In genomic region chr9:121928498-121928897, GRCm38 (mm10) we compare ENCODE assay signal across 9 mouse cellular contexts. TPM values are rescaled to one million over a fixed set of nuclear protein-coding genes. Genes with fewer than 3 reads are reported as not detected.
DNase-seq lines count a peak whose midpoint lies in the region; ATAC-seq and TF ChIP-seq lines count a peak whose summit lies in the region.
"Had no signal": no experiment of that assay in that cellular context is flagged by ENCODE, and none has a peak within 500 bp of the region (broad histone marks: within the 10 kb centered on the region; RNA-seq: fewer than 3 reads in every experiment).

No protein-coding gene starts in this region.

- no peak for TF ChIP-seq EP300 in lung, postnatal 0 days (IDR thresholded peaks at IDR 0.05)

- DNase-seq in cerebellum, adult 11 months: peak; percentile 23
- no peak for DNase-seq in cerebellum, adult 11-12 months
- DNase-seq in ovary, postnatal 14 days (ENCODE audit: low spot score): peak; percentile 29
- DNase-seq in ovary, postnatal 10 days (ENCODE audit: low spot score): no peak
- peak; percentile 79 for DNase-seq in induced T-regulatory cell, adult 2 months (ENCODE audit: low read depth)
- peak; percentile 51 for DNase-seq in lung, postnatal 0 days (ENCODE audit: low spot score)

- H3K9ac ChIP-seq in lung, postnatal 0 days (replicated peaks; ENCODE audit: low read depth): no peak overlapping the region
- H3K9ac ChIP-seq: neural tube, embryonic 13.5 days had no signal

- 30% methylated on average over 2 of the region's 2 CpGs for WGBS in lung, postnatal 0 days
- 33% methylated on average over 2 of the region's 2 CpGs for WGBS in small intestine, adult 2 months

- no peak overlapping the region for H3K27ac ChIP-seq in lung, postnatal 0 days (ENCODE audit: low read length)
- H3K27ac ChIP-seq in small intestine, adult 2 months (ENCODE audit: insufficient read depth, low read depth, low read length): no peak overlapping the region
- H3K27ac ChIP-seq: neural tube, embryonic 13.5 days had no signal

- no peak overlapping the region for H3K4me3 ChIP-seq in lung, postnatal 0 days (ENCODE audit: low read depth, low read length)
- H3K4me3 ChIP-seq in small intestine, adult 2 months (ENCODE audit: low read depth, low read length): no peak overlapping the region
- H3K4me3 ChIP-seq: neural tube, embryonic 13.5 days had no signal

- no peaks in the 10 kb centered on the region for H3K36me3 ChIP-seq in lung, postnatal 0 days (ENCODE audit: insufficient read depth, low read length)
- no peaks in the 10 kb centered on the region for H3K36me3 ChIP-seq in small intestine, adult 2 months (ENCODE audit: control insufficient read depth, insufficient read depth, low read length)
- H3K36me3 ChIP-seq: neural tube, embryonic 13.5 days had no signal

- no peaks in the 10 kb centered on the region for H3K9me3 ChIP-seq in lung, postnatal 0 days (ENCODE audit: low read length)
- H3K9me3 ChIP-seq: neural tube, embryonic 13.5 days had no signal

- peak; percentile 84 for TF ChIP-seq CTCF in lung, postnatal 0 days (IDR thresholded peaks at IDR 0.05)
- TF ChIP-seq CTCF in small intestine, adult 2 months (IDR thresholded peaks at IDR 0.05; ENCODE audit: extremely low read depth, insufficient read length, insufficient replicate concordance, low read depth, low read length): peak; percentile 82; the same call in 1 of the 2 replicates

- H3K27me3 ChIP-seq in lung, postnatal 0 days (replicated peaks; ENCODE audit: insufficient read depth, low read length): no peaks in the 10 kb centered on the region
- H3K27me3 ChIP-seq in small intestine, adult 2 months (ENCODE audit: control insufficient read depth, insufficient read depth, low read length): no peaks in the 10 kb centered on the region
- H3K27me3 ChIP-seq: neural tube, embryonic 13.5 days had no signal

- no peak overlapping the region for H3K4me2 ChIP-seq in lung, postnatal 0 days (replicated peaks; ENCODE audit: low read depth, low read length)
- H3K4me2 ChIP-seq: neural tube, embryonic 13.5 days had no signal

- TF ChIP-seq POLR2A in small intestine, adult 2 months (IDR thresholded peaks at IDR 0.05; ENCODE audit: low read depth, low read length): no peak

- peak; percentile 89 for ATAC-seq in common myeloid progenitor, adult 5-6 weeks (replicated peaks; ENCODE audit: low read depth, poor library complexity, severe bottlenecking)
- no peak for ATAC-seq in lung, postnatal 0 days

- H3K4me1 ChIP-seq in lung, postnatal 0 days (ENCODE audit: insufficient read depth, low read depth, low read length): no peaks in the 10 kb centered on the region
- peaks cover 4% of the 10 kb centered on the region; the same call in 1 of the 2 replicates for H3K4me1 ChIP-seq in small intestine, adult 2 months (ENCODE audit: control insufficient read depth, insufficient read depth, insufficient read length, low read length)
- H3K4me1 ChIP-seq: neural tube, embryonic 13.5 days had no signal

RNA-seq across cellular contexts. Expression of gene Cyp8b1, which starts 12.4 kb away (rescaled TPM):
- not detected in 2 replicates for total RNA-seq in common myeloid progenitor, adult 5-6 weeks (2017)
- 0.10 and 0.18 TPM in 2 replicates for polyA plus RNA-seq in lung, postnatal 0 days (2015; fragmentation: Nextera tagmentation; extraction: Ambion mirVana)
- not detected in 2 replicates for polyA plus RNA-seq in small intestine, adult 2 months (2012; rRNA removed)
- polyA plus RNA-seq: neural tube, embryonic 13.5 days had no signal

RNA-seq across cellular contexts. Expression of gene Fam198a, which starts 22.3 kb away (rescaled TPM):
- not detected in 2 replicates for total RNA-seq in common myeloid progenitor, adult 5-6 weeks (2017)
- 1.6 and 3.0 TPM in 2 replicates for polyA plus RNA-seq in lung, postnatal 0 days (2015; fragmentation: Nextera tagmentation; extraction: Ambion mirVana)
- polyA plus RNA-seq in small intestine, adult 2 months (2012; rRNA removed): 0.24 and 0.39 TPM in 2 replicates

RNA-seq across cellular contexts. Expression of gene Ackr2, which starts 30.3 kb away (rescaled TPM):
- not detected in 2 replicates for total RNA-seq in common myeloid progenitor, adult 5-6 weeks (2017)
- 14.8 and 16.2 TPM in 2 replicates for polyA plus RNA-seq in lung, postnatal 0 days (2015; fragmentation: Nextera tagmentation; extraction: Ambion mirVana)
- 0.42 and 1.4 TPM in 2 replicates for polyA plus RNA-seq in small intestine, adult 2 months (2012; rRNA removed)

Comparison
In these comparisons a context has a peak if more than half of its experiments do, and no peak if none do; other contexts are left out.
1. DNase-seq: peak in cerebellum, adult 11 months (single experiment), ovary, postnatal 14 days (single experiment), induced T-regulatory cell, adult 2 months (single experiment) and lung, postnatal 0 days (single experiment); none in cerebellum, adult 11-12 months (single experiment) and ovary, postnatal 10 days (single experiment).